Mouse (Mus musculus): Measurements from ENCODE around the gene Zfp286.

DNA sequence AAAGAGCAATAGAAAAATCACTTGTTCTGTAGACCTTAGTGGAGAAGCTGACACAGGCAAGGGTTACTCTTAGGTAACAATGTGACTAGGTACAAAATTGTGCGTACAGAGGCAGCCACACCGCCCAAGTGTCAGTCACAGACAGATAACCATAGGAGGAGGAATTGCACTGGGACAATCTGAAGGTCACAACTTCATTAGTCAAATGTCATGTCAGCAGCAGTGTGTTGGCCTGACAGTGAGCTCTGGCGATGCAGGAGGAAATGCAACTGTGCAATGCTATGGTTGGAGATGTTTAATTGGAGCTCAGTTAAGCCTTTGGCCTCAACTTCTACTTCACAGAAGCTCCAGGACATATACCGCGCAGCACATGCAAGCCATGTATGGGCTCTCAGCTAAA is 78.6 kb downstream of the Zfp286 start:
- no peak for TF ChIP-seq GATA1 (IDR thresholded peaks at IDR 0.05; ENCODE audit: borderline replicate concordance, low read length)
- TF ChIP-seq FLI1 (IDR thresholded peaks at IDR 0.05; ENCODE audit: low read length): no peak

Data from megakaryocyte, embryonic 14.5 days (primary cell).